Mouse (Mus musculus) naive thymus-derived CD4-positive, alpha-beta T cell, adult 2 months (primary cell): ENCODE data around the gene Hectd4.
A peak's percentile ranks its signal among the peaks of the same experiment; 100 is the strongest.
"Not testable (repeated sequence)": the region's sequence is repeated elsewhere in the genome, so short reads cannot be mapped to it uniquely, and the experiment has no call there.

Experiments
- DNase-seq: peaks from one replicate; pipeline ENCODE4 v3.0.0-alpha.2; 2011; ENCODE audit warnings: low read depth

The Hectd4 gene

GRCm38 (mm10) chr5:121206540-121206939 lies 13.5 kb upstream of the Hectd4 start:
- no peak for DNase-seq

- no peak for DNase-seq
Measured at GRCm38 (mm10) chr5:121206984-121207383, 13.0 kb upstream of the Hectd4 start.

- DNase-seq = no peak
Measured at GRCm38 (mm10) chr5:121209755-121210600, 10.0 kb upstream of the Hectd4 start.

GRCm38 (mm10) chr5:121210601-121210924 lies 9.5 kb upstream of the Hectd4 start:
- DNase-seq = no peak

- DNase-seq = no peak
Measured at GRCm38 (mm10) chr5:121212108-121212507, 7.9 kb upstream of the Hectd4 start.

GRCm38 (mm10) chr5:121214707-121215106 lies 5.3 kb upstream of the Hectd4 start:
- no peak for DNase-seq

GRCm38 (mm10) chr5:121215380-121216125 lies 4.5 kb upstream of the Hectd4 start:
- DNase-seq = peak; percentile 82

- DNase-seq = no peak
Measured at GRCm38 (mm10) chr5:121216126-121216446, 3.9 kb upstream of the Hectd4 start.

GRCm38 (mm10) chr5:121216584-121217312 lies 3.3 kb upstream of the Hectd4 start:
- not testable (repeated sequence) for DNase-seq

- no peak for DNase-seq
Measured at GRCm38 (mm10) chr5:121217313-121217634, 2.7 kb upstream of the Hectd4 start.

- no peak for DNase-seq
Measured at GRCm38 (mm10) chr5:121219190-121219589, 829 bp upstream of the Hectd4 start.

- DNase-seq = peak; percentile 68
Measured at GRCm38 (mm10) chr5:121220732-121221301, 798 bp downstream of the Hectd4 start.

- no peak for DNase-seq
Measured at GRCm38 (mm10) chr5:121221328-121221850, 1.4 kb downstream of the Hectd4 start.

GRCm38 (mm10) chr5:121224020-121224419 lies 4.0 kb downstream of the Hectd4 start:
- DNase-seq = not testable (repeated sequence)

GRCm38 (mm10) chr5:121224856-121225255 lies 4.8 kb downstream of the Hectd4 start:
- no peak for DNase-seq

- DNase-seq = no peak
Measured at GRCm38 (mm10) chr5:121225854-121226253, 5.8 kb downstream of the Hectd4 start.

- no peak for DNase-seq
Measured at GRCm38 (mm10) chr5:121226406-121226805, 6.4 kb downstream of the Hectd4 start.

- no peak for DNase-seq
Measured at GRCm38 (mm10) chr5:121226845-121227244, 6.8 kb downstream of the Hectd4 start.

- DNase-seq = not testable (repeated sequence)
Measured at GRCm38 (mm10) chr5:121227330-121227729, 7.3 kb downstream of the Hectd4 start.

GRCm38 (mm10) chr5:121229182-121229581 lies 9.2 kb downstream of the Hectd4 start:
- DNase-seq = no peak

GRCm38 (mm10) chr5:121230811-121231210 lies 10.8 kb downstream of the Hectd4 start:
- DNase-seq = no peak

- no peak for DNase-seq
Measured at GRCm38 (mm10) chr5:121232789-121233188, 12.8 kb downstream of the Hectd4 start.
